Mouse (Mus musculus) E14TG2a.4 (cell line): ENCODE results near the gene Dync1i2.

ENCODE experiments used
- H3K27me3 ChIP-seq: 2 replicates; pipeline ENCODE4 v1.6.1; 2014; ENCODE audit warnings: low read length, control low read depth; ENCODE audit not compliant: insufficient read depth
- H3K36me3 ChIP-seq: 2 replicates; pipeline ENCODE4 v1.6.1; 2014; ENCODE audit warnings: low read length, control low read depth; ENCODE audit not compliant: insufficient read depth
- H3K4me1 ChIP-seq: replicated peaks from 2 replicates; pipeline ENCODE4 v1.6.1; 2014; ENCODE audit warnings: low read depth, low read length, control low read depth
- H3K4me3 ChIP-seq: replicated peaks from 2 replicates; pipeline ENCODE4 v1.5.1; 2014; ENCODE audit warnings: mild to moderate bottlenecking, low read length
- H3K9me3 ChIP-seq: 2 replicates; pipeline ENCODE4 v1.6.1; 2014; ENCODE audit warnings: low read length, control low read depth
- CTCF ChIP-seq: conservative IDR thresholded peaks from 2 replicates; pipeline ENCODE4 v1.5.1; 2014; ENCODE audit warnings: low read length
- NANOG ChIP-seq: IDR thresholded peaks from 2 replicates; pipeline ENCODE4 v1.6.1; 2014; ENCODE audit warnings: borderline replicate concordance, low read length, mixed read lengths

Gene Dync1i2

DNA sequence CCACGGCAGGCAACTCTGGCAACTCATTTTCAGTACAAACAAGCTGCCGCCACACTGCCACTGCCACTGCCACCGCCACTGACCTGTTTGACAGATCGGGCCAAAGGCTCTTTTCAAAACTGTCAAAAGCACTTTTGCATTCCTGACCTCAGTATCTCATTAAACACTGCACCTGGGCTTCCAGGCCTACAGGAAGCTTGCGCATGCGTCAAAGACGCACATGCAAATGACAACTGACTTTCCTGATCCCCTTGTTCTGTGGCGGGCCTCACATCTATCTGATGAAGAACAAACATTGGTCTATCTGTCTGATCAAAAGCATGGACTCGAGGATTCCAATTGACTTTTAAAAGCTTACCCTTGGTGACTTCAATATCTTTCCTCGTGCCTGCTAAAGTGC, 100.6 kb downstream of the Dync1i2 start:
- Histone ChIP-seq H3K4me1 (peaks cover 6% of the 10 kb centered on the region), H3K4me3 (no peak overlapping the region; the same call in 1 of the 2 replicates), H3K9me3 (no peaks in the 10 kb centered on the region), H3K27me3 (no peaks in the 10 kb centered on the region), H3K36me3 (peaks cover 70% of the 10 kb centered on the region)
- no peak for TF ChIP-seq CTCF
- TF ChIP-seq NANOG: no peak
